Mouse (Mus musculus) stomach, embryonic 15.5 days (tissue): ENCODE measurements around the gene Bptf. TPM values are rescaled to one million over a fixed set of nuclear protein-coding genes. Genes with fewer than 3 reads are reported as not detected.
A peak's percentile ranks its signal among the peaks of the same experiment; 100 is the strongest.

Experiments
- ATAC-seq: fragments of 200-750 bp; cut with Nextera tagmentation; 2 replicates; pipeline ENCODE4 v1.8.0; 2017; ENCODE audit warnings: low read depth, moderate number of reproducible peaks, moderate TSS enrichment; ENCODE audit not compliant: insufficient read depth, low FRiP score
- H3K27ac ChIP-seq: fragments of 300-500 bp; sonication (generic); 2 replicates; pipeline ENCODE4 v1.5.1; 2015; ENCODE audit warnings: mild to moderate bottlenecking, inconsistent platforms
- H3K27me3 ChIP-seq: fragments of 300-500 bp; sonication (generic); replicated peaks from 2 replicates; pipeline ENCODE4 v1.6.1; 2015; ENCODE audit warnings: inconsistent platforms
- H3K36me3 ChIP-seq: fragments of 300-500 bp; sonication (generic); 2 replicates; pipeline ENCODE4 v1.6.1; 2015; ENCODE audit warnings: inconsistent platforms
- H3K4me1 ChIP-seq: fragments of 300-500 bp; sonication (generic); 2 replicates; pipeline ENCODE4 v1.6.1; 2015; ENCODE audit warnings: inconsistent platforms
- H3K4me2 ChIP-seq: fragments of 300-500 bp; sonication (generic); 2 replicates; pipeline ENCODE4 v1.6.1; 2015; ENCODE audit warnings: mild to moderate bottlenecking, inconsistent platforms
- H3K4me3 ChIP-seq: fragments of 300-500 bp; sonication (generic); replicated peaks from 2 replicates; pipeline ENCODE4 v1.5.1; 2015; ENCODE audit warnings: inconsistent platforms
- H3K9ac ChIP-seq: fragments of 300-500 bp; sonication (generic); 2 replicates; pipeline ENCODE4 v1.6.1; 2015; ENCODE audit warnings: inconsistent platforms
- H3K9me3 ChIP-seq: fragments of 300-500 bp; sonication (generic); 2 replicates; pipeline ENCODE4 v1.6.1; 2016; ENCODE audit warnings: inconsistent platforms
- WGBS: fragments of 180-500 bp; shearing (Covaris S2); methylation state at CpG from one replicate; pipeline ENCODE4 v1.1.7; 2015; 5-methylcytosine and 5-hydroxymethylcytosine counted together
- polyA plus RNA-seq: library from polyadenylated mRNA; unstranded; fragments of >200 nt; fragmentation: Nextera tagmentation; extraction: Ambion mirVana; gene quantifications from 2 replicates; pipeline ENCODE4 v1.2.1, GENCODE M21; 2015

Gene Bptf
- polyA plus RNA-seq, 1 experiment from 2014 or later = 28.4 TPM

GRCm38 (mm10) chr11:107113112-107113511 lies 18.8 kb downstream of the Bptf start:
- H3K27me3 ChIP-seq = no peaks in the 10 kb centered on the region
- WGBS = 70% methylated on average over 4 of the region's 4 CpGs
- H3K36me3 ChIP-seq = peaks cover 18% of the 10 kb centered on the region; the same call in 1 of the 2 replicates
- H3K4me1 ChIP-seq = peaks cover 7% of the 10 kb centered on the region; the same call in 1 of the 2 replicates
- ATAC-seq = no peak
- H3K4me2 ChIP-seq = no peak overlapping the region
- no peak overlapping the region for H3K9ac ChIP-seq
- no peak overlapping the region for H3K4me3 ChIP-seq
- H3K9me3 ChIP-seq = no peaks in the 10 kb centered on the region
- no peak overlapping the region for H3K27ac ChIP-seq

GRCm38 (mm10) chr11:107109669-107110068 lies 22.3 kb downstream of the Bptf start:
- no peak overlapping the region for H3K4me3 ChIP-seq
- WGBS = 89% methylated on average over 8 of the region's 8 CpGs
- H3K27ac ChIP-seq = no peak overlapping the region
- H3K27me3 ChIP-seq = no peaks in the 10 kb centered on the region
- no peaks in the 10 kb centered on the region for H3K9me3 ChIP-seq
- H3K4me2 ChIP-seq = no peak overlapping the region
- no peak overlapping the region for H3K9ac ChIP-seq
- ATAC-seq = no peak
- peaks cover 5% of the 10 kb centered on the region; the same call in 1 of the 2 replicates for H3K4me1 ChIP-seq
- H3K36me3 ChIP-seq = peaks cover 18% of the 10 kb centered on the region; the same call in 1 of the 2 replicates

- Histone ChIP-seq H3K27ac (no peak overlapping the region), H3K4me3 (no peak overlapping the region), H3K27me3 (no peaks in the 10 kb centered on the region), H3K4me1 (0 out of 2 replicates have a peak, but pooled peaks cover 1% of the 10 kb centered on the region), H3K9me3 (no peaks in the 10 kb centered on the region), H3K36me3 (peaks cover 18% of the 10 kb centered on the region; the same call in 1 of the 2 replicates), H3K9ac (no peak overlapping the region), H3K4me2 (no peak overlapping the region)
- no peak for ATAC-seq
- WGBS = 88% methylated on average over 2 of the region's 2 CpGs
Observed at GRCm38 (mm10) chr11:107108892-107109291, 23.0 kb downstream of the Bptf start.

- H3K4me1 ChIP-seq = peaks cover 8% of the 10 kb centered on the region
- H3K27ac ChIP-seq = no peak overlapping the region
- no peak overlapping the region for H3K9ac ChIP-seq
- no peaks in the 10 kb centered on the region for H3K9me3 ChIP-seq
- no peaks in the 10 kb centered on the region for H3K27me3 ChIP-seq
- H3K4me3 ChIP-seq = no peak overlapping the region
- 74% methylated on average over 4 of the region's 4 CpGs for WGBS
- peaks cover 18% of the 10 kb centered on the region; the same call in 1 of the 2 replicates for H3K36me3 ChIP-seq
- no peak for ATAC-seq
- no peak overlapping the region for H3K4me2 ChIP-seq
Observed at GRCm38 (mm10) chr11:107107725-107108078, 24.2 kb downstream of the Bptf start.

GRCm38 (mm10) chr11:107106978-107107724 lies 24.8 kb downstream of the Bptf start:
- WGBS = 73% methylated on average over 12 of the region's 12 CpGs
- Histone ChIP-seq H3K4me1 (peaks cover 8% of the 10 kb centered on the region), H3K9ac (no peak overlapping the region), H3K36me3 (peaks cover 18% of the 10 kb centered on the region; the same call in 1 of the 2 replicates), H3K4me2 (no peak overlapping the region), H3K9me3 (no peaks in the 10 kb centered on the region), H3K27ac (no peak overlapping the region), H3K27me3 (no peaks in the 10 kb centered on the region), H3K4me3 (no peak overlapping the region)
- no peak for ATAC-seq

GRCm38 (mm10) chr11:107106461-107106860 lies 25.5 kb downstream of the Bptf start:
- Histone ChIP-seq H3K36me3 (peaks cover 18% of the 10 kb centered on the region; the same call in 1 of the 2 replicates), H3K4me2 (no peak overlapping the region), H3K4me1 (peaks cover 8% of the 10 kb centered on the region), H3K27ac (no peak overlapping the region), H3K27me3 (no peaks in the 10 kb centered on the region), H3K9me3 (no peaks in the 10 kb centered on the region), H3K4me3 (no peak overlapping the region), H3K9ac (no peak overlapping the region)
- 86% methylated on average over 8 of the region's 8 CpGs for WGBS
- no peak for ATAC-seq

GRCm38 (mm10) chr11:107105227-107105626 lies 26.7 kb downstream of the Bptf start:
- Histone ChIP-seq H3K27ac (no peak overlapping the region), H3K4me3 (no peak overlapping the region), H3K9me3 (no peaks in the 10 kb centered on the region), H3K9ac (no peak overlapping the region), H3K36me3 (peaks cover 9% of the 10 kb centered on the region; the same call in 1 of the 2 replicates), H3K4me1 (peaks cover 8% of the 10 kb centered on the region), H3K27me3 (no peaks in the 10 kb centered on the region), H3K4me2 (no peak overlapping the region)
- no peak for ATAC-seq
- WGBS = 54% methylated on average over 5 of the region's 5 CpGs

GRCm38 (mm10) chr11:107103736-107104135 lies 28.2 kb downstream of the Bptf start:
- 80% methylated on average over 2 of the region's 2 CpGs for WGBS
- Histone ChIP-seq H3K36me3 (no peaks in the 10 kb centered on the region), H3K4me2 (no peak overlapping the region), H3K4me1 (peaks cover 8% of the 10 kb centered on the region), H3K4me3 (no peak overlapping the region), H3K27ac (peak overlapping the region; percentile 64), H3K9me3 (no peaks in the 10 kb centered on the region), H3K27me3 (no peaks in the 10 kb centered on the region), H3K9ac (no peak overlapping the region)
- no peak for ATAC-seq

GRCm38 (mm10) chr11:107103224-107103589 lies 28.7 kb downstream of the Bptf start:
- no peaks in the 10 kb centered on the region for H3K27me3 ChIP-seq
- H3K4me1 ChIP-seq = peaks cover 8% of the 10 kb centered on the region
- WGBS = 30% methylated on average over 2 of the region's 2 CpGs
- peaks cover 5% of the 10 kb centered on the region; the same call in 1 of the 2 replicates for H3K36me3 ChIP-seq
- H3K4me3 ChIP-seq = no peak overlapping the region
- H3K27ac ChIP-seq = peak overlapping the region; percentile 64
- no peak overlapping the region for H3K9ac ChIP-seq
- no peak overlapping the region for H3K4me2 ChIP-seq
- no peaks in the 10 kb centered on the region for H3K9me3 ChIP-seq
- ATAC-seq = no peak

- 59% methylated on average over 11 of the region's 11 CpGs for WGBS
- H3K27me3 ChIP-seq = no peaks in the 10 kb centered on the region
- no peak for ATAC-seq
- no peak overlapping the region for H3K9ac ChIP-seq
- H3K4me2 ChIP-seq = no peak overlapping the region
- no peaks in the 10 kb centered on the region for H3K9me3 ChIP-seq
- H3K4me1 ChIP-seq = peaks cover 8% of the 10 kb centered on the region
- no peak overlapping the region for H3K4me3 ChIP-seq
- peaks cover 10% of the 10 kb centered on the region for H3K36me3 ChIP-seq
- H3K27ac ChIP-seq = peak overlapping the region; percentile 31; the same call in 1 of the 2 replicates
Observed at GRCm38 (mm10) chr11:107102465-107103223, 29.3 kb downstream of the Bptf start.

- Histone ChIP-seq H3K9me3 (no peaks in the 10 kb centered on the region), H3K4me2 (no peak overlapping the region), H3K9ac (no peak overlapping the region), H3K27me3 (no peaks in the 10 kb centered on the region), H3K4me1 (no peaks in the 10 kb centered on the region), H3K4me3 (no peak overlapping the region), H3K27ac (no peak overlapping the region), H3K36me3 (peaks cover 36% of the 10 kb centered on the region)
- ATAC-seq = no peak
- WGBS = 88% methylated on average over 5 of the region's 5 CpGs
Observed at GRCm38 (mm10) chr11:107096973-107097372, 35.0 kb downstream of the Bptf start.

- H3K27ac ChIP-seq = no peak overlapping the region
- H3K4me1 ChIP-seq = no peaks in the 10 kb centered on the region
- peaks cover 40% of the 10 kb centered on the region for H3K36me3 ChIP-seq
- no peaks in the 10 kb centered on the region for H3K9me3 ChIP-seq
- no peak overlapping the region for H3K9ac ChIP-seq
- ATAC-seq = no peak
- no peak overlapping the region for H3K4me3 ChIP-seq
- H3K27me3 ChIP-seq = no peaks in the 10 kb centered on the region
- no peak overlapping the region for H3K4me2 ChIP-seq
- 90% methylated on average over 7 of the region's 7 CpGs for WGBS
Observed at GRCm38 (mm10) chr11:107093871-107094270, 38.1 kb downstream of the Bptf start.
